Mouse (Mus musculus) yolk sac, embryonic 10.5 days (tissue): Measurements from ENCODE around the gene Rgs3.

Source experiments
- DNase-seq: peaks from one replicate; pipeline ENCODE4 v3.0.0-alpha.2; 2017; ENCODE audit warnings: low spot score

Rgs3 gene

DNA sequence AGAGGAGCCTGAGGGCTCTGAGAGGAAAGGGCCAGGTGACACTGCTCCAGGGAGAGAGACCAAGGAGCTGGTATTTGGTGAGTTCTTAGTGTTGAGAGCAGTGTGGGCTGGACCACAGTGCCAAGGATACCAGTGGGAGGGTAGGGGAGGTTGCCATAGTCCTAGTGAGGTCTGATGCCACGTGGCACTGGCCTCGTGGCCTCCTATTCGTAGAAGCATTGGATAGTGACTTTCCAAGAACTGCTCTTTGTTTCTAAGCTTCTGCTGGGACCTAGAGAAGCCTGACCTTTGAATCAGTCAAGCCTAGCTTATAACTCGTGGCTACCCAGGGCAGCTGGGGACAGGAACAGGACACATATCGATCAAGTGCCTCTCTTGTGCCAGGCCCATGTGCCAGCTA, 164.1 kb downstream of the Rgs3 start:
- no peak for DNase-seq

DNA sequence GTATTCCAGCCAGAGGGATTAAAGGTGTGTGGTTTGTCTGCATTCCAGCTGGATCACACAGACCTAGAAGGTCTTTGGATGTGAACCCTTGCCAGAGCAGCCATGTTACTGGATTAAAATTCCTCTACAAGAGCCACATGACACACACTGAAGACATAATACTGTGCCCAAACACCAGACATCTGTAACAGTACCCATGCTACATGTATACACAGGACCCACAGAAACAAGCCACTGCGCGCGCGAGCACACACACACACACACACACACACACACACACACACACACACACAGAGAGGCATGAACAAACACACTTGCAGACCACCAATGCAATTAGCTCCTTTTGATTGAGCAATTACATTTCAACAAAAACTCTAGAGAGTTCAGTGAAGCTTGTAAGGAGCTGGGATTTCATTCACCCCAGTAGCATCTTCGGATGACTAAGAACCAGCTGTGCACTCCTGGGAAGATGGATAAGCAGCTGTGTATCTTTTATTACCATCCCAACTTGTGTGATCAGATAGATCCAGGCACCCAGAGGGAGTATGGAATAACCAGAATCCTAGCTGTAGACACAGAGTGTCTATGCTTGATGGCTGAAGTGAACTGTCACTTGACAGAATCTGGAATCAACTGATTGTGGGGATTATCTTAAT, 166.8 kb downstream of the Rgs3 start:
- DNase-seq, result no peak

DNA sequence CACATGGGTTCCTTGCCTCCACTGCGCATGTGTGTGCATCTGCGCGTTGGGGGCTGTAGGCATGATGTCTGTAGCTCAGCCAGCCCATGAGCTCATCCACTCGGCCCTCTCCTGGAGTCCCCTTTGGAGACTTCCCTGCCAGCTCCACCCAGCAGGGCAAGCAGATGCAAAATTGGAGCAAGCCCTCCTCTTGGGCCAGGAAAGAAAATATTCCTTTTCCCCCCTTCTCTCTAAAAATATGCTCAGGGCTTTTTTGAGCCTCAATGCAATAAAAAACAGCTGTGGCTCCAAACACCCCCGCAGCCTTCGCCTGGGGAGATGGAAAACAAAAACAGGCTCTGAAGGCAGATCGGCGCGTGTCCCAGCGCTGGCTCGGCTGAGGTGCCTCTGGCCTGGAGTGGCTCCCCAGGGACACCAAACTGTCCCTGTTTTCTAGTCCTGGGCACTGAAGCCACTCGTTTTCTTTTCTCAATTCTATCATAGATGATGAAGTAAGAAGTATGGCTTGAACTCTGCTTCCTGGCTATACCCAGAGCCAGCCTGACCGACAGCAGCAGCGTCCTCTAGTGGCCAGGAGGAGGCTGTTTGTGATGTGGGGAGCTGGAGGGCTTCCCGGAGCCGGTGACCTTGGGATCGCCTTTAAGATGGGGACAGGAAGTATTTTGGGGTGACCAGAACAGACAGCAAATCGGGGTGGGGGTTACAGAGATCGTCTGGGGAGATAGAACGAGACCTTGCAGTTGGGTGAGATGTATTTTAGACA, 168.1 kb downstream of the Rgs3 start:
- DNase-seq, result no peak

DNA sequence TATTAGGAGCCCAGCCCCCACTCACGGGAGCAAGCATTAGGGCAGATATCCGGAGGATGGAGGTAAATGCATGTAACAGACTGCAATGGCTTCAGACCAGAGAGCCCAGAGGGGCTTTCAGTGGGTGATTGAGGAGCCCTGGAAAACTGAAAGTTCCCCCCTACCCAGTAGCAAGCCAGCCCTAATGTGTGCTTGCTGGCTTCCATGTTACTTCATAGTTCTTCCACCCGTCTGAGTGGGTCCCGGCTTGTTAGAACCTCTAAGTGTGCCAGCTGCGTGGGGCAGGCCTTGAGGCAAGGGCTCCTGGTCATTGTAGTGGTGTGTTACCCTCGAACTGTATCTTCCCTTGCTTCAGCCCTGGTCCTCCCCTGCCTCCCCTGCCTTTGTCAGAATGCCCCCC, 168.8 kb downstream of the Rgs3 start:
- DNase-seq, result no peak

DNA sequence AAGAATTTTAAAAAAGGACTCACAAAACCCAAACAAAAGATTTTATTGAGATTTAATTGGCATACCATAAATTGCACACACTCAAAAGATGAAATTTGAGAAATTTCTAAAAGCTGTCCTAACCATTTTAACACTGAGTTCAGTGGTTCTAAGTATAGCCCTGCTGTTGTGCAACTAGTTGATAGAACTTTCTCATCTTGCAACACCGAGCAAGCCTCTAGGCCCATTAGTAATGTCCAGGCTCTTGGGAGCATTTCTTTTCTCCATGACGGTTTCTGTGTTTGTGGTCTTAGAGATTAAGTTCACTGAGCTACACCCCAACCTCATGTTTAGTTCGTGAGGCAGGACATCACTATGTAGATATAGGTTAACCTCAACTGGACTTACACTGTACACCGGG, 169.5 kb downstream of the Rgs3 start:
- DNase-seq, result no peak

DNA sequence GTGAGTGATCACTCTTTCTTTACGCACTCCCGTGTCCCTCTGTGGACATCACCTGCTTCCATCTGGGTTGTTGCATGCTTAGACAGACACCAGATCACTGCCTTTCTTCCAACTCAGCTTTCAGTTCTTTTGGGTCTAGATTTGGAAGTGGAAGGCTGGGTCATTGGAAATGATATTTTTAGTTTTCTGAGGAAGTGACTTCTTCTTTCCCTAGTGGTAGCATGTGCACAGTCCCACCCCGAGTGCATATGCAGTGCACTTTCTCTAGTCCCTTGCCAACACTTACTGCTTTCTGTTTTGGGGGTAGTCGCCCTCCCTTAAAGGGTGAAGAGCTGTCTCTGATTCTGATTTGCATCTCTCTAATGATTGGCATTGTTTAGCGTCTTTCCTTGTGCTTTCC, 170.3 kb downstream of the Rgs3 start:
- DNase-seq, result no peak

DNA sequence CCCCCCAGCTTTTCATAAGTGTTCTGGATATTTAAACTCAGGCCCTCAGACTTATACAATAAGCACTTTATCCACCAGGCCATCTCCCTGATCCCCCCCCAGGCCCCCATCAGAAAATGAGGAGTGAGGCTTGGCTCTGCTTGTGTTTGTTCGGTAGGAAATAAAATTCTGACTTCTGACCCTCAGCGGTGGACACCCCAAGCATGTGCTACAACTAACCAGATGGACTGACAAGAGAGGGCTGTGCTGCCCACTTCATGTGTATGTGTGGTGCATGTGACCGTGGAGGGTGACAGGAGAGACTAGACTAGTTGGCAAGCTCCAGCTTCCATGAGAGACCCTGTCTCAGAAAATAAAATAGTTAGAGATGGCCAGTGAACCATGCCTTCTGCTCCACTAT, 171.2 kb downstream of the Rgs3 start:
- no peak for DNase-seq

DNA sequence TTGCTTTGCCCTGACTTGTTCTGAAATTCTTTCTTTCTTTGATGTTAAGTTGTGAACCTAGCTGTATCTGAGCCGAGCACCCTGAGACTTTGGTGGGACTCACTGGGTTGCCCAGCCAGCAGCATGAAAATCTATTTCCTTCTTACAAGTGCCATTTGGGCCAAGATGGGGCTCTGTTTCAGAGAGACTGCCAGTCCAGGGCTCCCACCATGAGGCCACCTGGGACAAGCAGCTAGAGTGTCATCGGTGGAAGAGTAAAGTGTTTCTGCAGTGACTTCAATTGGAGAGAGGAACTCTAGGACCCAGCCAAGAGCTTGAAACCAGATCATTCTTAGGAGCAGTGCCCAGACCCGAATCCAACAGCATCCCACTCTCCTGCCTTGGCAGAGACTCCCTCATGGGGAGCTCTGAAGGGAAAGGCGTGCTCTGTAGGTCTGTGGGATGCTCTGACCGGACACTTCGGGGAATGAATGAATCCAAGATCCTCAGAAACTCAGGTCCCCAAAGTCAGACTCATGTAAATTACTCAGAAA, 171.9 kb downstream of the Rgs3 start:
- no peak for DNase-seq

DNA sequence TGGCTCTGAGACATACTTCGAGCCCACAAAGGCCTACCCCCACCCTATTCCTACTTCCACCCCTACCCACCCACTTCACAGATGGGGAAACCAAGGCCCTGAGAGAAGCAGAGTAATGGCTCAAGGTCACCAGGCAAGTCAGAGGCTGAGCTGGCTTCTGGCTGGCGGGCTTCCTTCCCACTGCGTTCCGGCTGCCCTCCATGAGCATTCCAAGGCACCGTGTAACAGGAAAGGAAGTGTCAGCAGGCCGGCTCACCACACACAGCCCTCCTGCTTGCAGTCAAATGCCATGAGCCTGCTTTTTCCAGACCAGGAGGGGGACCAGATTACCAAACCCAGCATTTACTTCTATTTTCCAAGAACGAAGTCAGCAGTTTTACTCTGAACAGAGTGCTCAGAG, 172.4 kb downstream of the Rgs3 start:
- peak; percentile 43 for DNase-seq

DNA sequence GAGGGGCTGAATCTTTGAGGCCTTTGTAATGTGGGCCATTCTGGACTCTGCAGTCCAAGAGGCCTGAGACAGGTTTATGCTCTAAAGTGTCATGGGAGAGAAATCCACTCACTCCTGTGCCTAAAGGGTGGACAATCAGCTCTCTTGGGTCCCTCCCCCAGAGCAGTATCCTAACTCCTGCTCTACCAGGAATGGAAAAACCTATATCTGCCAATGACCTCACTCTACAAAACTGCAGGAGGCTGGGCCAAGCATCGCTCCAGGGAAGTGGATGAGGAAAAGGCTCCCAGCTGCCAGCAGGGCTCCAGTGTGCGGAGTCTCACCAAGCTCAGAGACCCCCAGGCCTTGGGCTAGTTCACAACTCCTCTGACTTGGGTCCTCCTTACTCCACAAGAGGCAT, 173.2 kb downstream of the Rgs3 start:
- DNase-seq, result peak; percentile 67

DNA sequence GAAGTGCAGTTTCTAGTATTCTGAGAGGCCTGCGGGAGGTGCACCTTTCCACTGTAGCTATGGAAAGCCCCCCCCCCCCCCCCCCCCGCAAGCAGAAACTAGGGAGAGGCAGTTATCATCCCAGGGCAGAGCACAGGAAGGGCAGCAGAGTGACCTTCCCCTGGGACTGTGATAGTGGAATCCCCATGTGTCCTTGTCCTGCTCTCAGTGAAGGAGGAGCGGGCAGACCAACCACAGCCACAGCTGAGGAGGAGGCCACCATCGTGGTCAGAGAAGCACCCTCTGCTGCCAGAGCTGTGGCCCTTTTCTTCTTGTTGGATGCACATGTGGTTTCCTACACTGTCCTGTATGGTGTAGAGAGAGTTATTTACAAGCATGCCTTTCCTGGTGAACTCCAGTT, 174.3 kb downstream of the Rgs3 start:
- no peak for DNase-seq

DNA sequence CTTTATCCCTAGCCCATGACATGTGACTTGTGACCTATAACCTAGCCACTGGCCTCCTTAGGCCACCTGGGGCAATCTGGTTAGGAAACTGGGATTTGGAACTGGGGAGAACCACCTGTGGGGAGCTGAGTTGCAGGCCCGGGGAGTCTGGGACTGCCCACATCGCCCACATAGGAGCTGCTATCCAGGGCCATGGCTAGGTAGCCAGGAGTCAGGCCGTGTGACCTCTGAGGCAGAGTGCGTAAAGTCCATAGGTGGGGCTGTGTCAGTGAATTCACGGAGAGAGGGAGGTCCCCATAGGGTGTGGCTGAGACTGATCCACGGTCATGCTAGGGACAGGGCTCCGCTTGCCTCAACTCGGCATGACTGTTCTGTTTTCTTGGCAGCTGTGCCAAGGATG, 175.6 kb downstream of the Rgs3 start:
- peak; percentile 47 for DNase-seq

DNA sequence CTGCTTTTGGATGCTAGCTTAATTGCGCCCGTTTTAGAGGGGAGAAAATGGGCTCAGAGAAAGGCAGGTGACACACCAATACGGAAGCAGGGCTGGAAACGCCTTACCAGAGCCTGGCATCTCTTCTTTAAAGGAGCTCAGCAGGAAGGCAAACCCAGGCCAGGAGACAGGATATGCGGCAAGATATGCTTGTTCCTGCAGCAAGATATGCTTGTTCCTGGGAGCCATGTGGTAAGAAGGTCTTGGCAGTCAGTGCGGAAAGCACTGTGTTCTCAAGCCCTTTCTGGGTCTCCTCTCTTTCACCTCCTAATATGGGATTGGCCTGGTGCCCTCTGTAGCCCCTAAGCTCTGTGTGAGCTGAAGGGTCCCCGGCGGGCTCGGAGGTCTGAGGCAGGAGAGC, 176.2 kb downstream of the Rgs3 start:
- DNase-seq, result no peak

DNA sequence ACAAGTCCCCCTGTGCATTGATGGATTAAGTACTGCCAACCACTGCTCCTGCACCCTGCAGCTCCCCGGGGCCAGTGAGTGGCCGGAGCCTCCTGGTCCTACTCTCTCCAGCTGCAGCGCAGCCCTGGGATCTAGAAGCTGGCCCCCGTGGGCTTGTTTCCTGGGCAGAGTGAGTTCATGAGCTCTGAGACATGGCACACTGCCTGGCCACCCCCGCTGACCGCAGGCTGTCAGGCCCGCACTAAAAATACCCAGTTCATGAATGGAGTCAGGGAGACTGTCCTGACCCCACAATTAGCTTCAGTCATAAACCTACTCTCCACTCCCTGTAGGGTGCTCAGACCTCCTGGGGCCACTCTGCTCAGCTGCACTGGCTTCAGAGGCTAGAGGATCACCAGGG, 176.8 kb downstream of the Rgs3 start:
- DNase-seq, result no peak

DNA sequence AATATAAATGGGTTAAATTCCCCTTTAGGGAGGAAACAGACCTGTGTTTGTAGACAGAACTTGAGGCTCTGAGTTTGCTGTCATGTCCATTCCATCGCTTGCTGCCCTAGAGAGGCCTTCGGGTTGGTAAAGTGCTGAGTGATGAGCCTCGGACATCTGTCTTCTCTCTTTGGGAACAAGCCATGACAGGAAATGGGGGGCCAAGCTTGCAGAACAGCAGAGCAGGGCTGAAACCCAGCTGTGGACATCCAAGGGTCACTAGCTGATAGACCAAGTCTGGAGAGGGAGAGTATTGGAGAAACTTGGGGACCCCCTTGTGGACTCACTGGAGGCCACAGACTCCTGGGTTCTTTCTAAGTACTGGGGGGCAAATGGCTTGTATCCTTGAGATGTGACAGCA, 177.3 kb downstream of the Rgs3 start:
- DNase-seq, result no peak

DNA sequence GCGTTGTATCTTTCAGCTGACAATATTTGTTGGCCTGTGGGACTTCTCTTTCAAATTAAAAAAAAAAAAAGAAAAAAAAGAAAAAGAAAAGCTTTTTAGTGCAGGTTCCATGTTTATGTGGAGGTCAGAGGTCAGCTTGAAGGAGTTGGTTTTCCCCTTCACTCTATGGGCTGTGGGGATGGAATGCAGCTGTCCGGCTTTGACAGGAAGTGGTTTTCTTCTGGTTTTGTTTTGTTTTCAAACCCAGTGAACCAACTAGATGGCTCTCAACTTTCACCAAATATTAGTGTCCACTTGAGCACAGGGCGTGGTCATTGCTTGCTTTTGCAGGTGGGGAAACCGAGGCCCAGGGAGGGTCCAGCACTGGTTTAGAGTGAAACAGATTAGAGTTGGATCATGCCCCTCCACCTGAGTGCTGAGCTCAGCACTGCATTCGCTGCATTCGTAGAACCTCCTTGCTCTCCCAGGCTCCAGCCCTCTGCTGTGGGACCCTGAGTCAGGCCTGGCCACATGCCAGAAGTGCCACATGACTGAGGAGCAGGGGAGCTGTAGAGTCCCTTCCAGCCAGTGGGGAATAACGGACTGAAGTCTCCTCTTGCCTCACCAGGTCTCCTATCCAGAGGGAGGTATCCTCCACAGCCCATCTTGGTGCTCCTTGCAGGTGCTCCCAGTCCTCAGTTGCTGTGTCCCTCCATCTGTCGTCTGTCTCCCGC, 178.5 kb downstream of the Rgs3 start:
- DNase-seq, result peak; percentile 80

DNA sequence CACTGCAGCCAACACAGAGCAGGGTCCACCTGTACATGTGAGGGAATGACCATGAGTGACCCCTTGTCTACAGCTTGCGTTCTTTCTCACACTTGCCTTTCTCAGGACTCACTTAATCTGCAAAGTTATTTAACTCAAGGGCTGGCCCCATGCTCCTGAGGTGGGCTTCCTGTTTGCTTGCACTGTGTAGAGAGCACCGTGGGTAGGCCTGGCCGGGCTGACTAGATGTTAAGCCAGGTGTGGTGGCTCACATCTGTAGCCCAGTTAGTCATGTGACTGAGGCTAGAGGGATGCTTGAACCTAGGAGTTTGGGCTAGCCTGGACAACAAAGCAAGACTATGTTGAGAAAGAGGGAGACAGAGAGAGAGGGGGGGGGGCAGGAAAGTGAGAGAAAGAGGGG, 179.3 kb downstream of the Rgs3 start:
- DNase-seq, result no peak

DNA sequence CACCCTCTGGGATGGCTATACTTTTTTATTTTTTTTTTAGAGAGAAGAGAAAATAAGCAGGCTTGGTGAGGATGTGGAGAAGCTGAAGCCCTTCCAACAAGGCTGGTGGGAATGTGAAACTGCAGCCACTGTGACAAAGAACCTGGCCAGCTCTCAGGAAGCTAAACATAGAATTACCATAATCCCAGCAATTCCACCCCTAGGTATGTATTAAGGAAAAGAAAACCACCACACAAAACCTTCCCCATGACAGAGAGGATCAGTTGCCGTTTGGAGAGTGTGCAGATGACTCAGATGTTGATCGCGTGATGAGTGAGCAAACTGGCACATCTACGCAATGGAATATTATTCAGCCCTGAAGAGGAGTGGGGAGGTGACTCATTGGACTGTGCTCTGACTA, 179.9 kb downstream of the Rgs3 start:
- DNase-seq, result no peak

DNA sequence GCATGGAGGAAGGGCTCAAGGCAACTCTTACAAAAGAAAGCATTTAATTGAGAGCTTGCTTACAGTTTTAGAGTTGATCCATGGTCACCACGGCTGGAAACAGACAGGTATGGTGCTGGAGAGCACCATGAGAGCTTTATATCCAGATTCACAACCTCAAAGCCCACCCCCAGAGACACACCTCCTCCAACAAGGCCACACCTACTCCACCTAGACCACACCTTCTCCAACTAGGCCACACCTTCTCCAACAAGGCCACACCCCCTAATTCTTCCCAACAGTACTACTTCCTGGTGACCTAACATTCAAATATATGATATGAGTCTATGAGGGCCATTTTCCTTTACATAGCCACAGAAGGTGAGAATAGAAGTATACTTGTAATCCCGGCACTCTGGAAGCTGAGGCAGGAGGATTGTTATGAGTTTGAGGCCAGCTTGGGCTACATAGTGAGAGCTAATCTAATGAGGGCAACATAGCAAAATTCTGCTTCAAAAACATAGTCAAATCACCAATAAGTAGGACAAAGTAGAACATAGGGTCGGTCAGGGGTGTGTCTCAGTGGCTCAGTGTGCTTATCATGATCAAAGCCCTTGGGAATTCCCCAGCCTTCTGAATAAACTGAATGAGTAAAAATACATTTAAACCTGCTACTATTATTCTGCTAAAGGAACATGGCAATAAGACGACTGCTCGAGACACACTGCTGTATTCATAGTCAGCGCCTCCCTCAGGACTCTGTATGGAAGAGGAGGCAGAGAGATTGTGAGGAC, 180.8 kb downstream of the Rgs3 start:
- no peak for DNase-seq

DNA sequence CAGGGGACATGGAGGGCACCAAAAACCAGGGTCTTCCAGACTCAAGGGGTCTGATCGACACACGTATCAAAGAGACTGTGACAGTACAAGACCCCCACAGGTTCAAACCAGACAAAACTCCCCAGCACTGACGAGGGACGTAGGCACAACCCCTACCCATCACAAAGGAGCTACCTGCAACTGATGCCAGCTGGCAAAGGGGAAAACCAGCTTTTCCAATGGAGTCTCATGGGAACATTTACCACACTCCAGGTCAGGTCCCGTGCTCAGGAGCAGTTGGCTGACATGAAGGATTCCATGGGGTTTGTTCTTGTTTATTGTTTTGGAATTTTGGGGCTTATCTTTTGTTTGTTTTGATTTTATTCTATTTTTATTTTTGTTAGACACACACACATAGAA, 181.4 kb downstream of the Rgs3 start:
- no peak for DNase-seq

DNA sequence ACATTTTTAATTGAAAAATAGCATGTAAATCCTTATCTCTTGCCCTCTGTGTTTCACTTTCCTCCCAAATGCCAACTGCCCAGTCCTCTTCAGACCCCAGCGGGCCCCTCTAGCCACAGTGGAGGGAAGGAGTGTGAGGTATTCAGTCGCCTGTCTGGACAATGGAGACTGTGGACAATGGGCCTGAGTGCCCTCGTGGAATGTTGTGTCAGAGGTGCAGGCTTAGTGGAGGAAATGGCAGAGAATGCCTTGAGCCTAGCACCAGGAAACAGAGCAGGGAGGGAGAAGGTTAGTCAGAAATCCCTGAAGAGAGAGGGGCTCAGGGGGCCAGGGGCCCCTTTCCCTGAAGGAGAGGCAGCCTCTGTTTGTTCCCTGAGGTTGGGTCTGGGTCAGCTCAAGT, 182.0 kb downstream of the Rgs3 start:
- DNase-seq, result no peak
